Mouse (Mus musculus): ENCODE measurements at regions not wholly inside any gene's neighbourhood (a gene's known extent, or its start where the extent isn't known, plus 50 kb on each side); places are given as distances from the start of the nearest gene placed in this dataset.
A peak's percentile ranks its signal among the peaks of the same experiment; 100 is the strongest.

DNA sequence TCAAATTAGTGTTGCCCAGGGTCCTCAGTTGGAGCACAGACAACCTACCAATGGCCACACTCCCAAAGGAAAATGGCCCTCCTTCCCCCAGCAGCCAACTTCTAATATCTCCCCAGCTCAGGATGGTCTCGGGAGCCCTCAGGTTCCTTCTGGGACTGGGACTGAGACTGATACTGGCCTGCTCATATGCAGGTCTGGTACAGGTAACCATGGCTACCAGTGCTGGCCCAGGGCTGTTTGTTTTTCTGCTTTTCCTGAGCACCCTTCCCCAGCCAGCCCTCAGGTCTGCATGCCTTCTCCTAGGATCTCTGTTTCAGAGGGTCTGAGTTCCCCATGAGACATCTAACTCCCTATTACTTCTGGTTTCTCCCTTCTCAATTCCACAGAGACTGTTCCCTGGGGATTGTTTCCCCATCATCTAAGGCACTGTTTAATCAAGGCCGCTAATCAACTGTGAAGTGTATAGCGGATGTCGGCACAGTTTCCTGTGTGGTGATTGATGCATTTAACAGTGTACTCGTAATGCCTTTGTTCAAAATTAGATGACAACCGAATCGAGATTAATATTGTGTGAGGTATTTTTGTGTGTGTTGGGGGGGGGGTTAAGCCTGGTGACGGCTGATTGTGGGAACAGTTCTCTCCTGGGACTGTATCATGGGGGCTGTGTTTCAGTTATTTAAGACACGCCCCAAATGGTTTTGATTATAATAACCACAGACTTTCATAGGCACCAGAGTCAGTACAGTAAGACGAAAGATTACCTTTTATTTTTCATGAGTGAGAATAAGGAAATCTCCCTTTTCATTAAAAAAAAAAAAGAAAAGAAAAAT, 120.8 kb upstream of the Lmcd1 start:
- WGBS = 63% methylated on average over 10 of the region's 10 CpGs
- H3K27ac ChIP-seq (ENCODE audit: low read length) = no peak overlapping the region
- ATAC-seq = no peak
- no peaks in the 10 kb centered on the region for H3K9me3 ChIP-seq (replicated peaks; ENCODE audit: control insufficient read depth, low read length, poor library complexity, severe bottlenecking)
- no peak overlapping the region for H3K4me3 ChIP-seq (ENCODE audit: low read depth, low read length)
- H3K36me3 ChIP-seq (ENCODE audit: control insufficient read depth, insufficient read depth, low read length) = no peaks in the 10 kb centered on the region
- no peaks in the 10 kb centered on the region for H3K4me1 ChIP-seq (ENCODE audit: control insufficient read depth, insufficient read depth, low read length)
- H3K9ac ChIP-seq (ENCODE audit: low read depth, low read length) = no peak overlapping the region
- no peak overlapping the region for H3K4me2 ChIP-seq (ENCODE audit: low read length)
- no peaks in the 10 kb centered on the region for H3K27me3 ChIP-seq (ENCODE audit: control insufficient read depth, insufficient read depth, low read depth, low read length)

DNA sequence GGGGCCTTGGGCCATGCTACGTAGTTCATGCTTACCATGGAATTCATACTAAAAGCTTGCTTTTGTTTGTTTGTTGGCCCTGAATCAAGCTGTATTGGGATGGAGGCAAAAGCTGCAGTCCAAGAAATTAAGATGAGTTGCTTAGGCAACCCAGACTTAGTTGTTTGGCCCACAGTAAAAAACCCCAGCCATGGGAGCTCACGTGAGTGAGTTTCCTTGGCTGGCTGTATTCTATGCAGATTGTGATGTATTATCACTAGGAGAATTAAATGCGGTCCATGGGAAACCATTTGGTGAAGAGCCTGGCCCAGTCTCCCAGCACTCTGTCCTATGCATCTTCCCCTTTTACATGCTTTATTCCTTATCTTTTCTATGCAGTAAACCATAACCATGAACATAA, 106.1 kb upstream of the Lmcd1 start:
- ATAC-seq = no peak
- no peaks in the 10 kb centered on the region for H3K9me3 ChIP-seq (replicated peaks; ENCODE audit: control insufficient read depth, low read length, poor library complexity, severe bottlenecking)
- no peaks in the 10 kb centered on the region for H3K4me1 ChIP-seq (ENCODE audit: control insufficient read depth, insufficient read depth, low read length)
- WGBS = 73% methylated on average over 3 of the region's 3 CpGs
- H3K36me3 ChIP-seq (ENCODE audit: control insufficient read depth, insufficient read depth, low read length) = no peaks in the 10 kb centered on the region
- no peaks in the 10 kb centered on the region for H3K27me3 ChIP-seq (ENCODE audit: control insufficient read depth, insufficient read depth, low read depth, low read length)
- H3K27ac ChIP-seq (ENCODE audit: low read length) = no peak overlapping the region
- no peak overlapping the region for H3K9ac ChIP-seq (ENCODE audit: low read depth, low read length)
- H3K4me3 ChIP-seq (ENCODE audit: low read depth, low read length) = no peak overlapping the region
- H3K4me2 ChIP-seq (ENCODE audit: low read length) = no peak overlapping the region

DNA sequence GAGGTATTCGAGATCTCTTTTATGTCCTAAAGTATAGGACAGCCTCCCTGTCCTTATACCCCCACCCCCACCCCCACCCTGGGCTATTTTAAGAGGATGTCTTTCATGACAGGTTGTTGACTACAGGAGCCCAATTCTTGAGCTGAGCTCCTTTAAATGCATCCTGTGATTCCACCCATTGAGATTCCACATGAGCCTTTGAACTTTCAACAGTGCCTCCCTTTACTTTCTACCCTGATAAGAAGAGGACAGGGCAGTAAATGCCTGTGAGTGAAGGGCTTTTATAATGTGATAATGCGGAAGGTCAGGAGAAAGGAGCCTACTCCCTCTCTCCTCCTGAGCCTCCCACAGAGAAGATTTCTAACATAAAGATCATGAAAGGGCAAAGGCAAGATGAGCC, 97.2 kb upstream of the Lmcd1 start:
- no peaks in the 10 kb centered on the region for H3K9me3 ChIP-seq (replicated peaks; ENCODE audit: control insufficient read depth, low read length, poor library complexity, severe bottlenecking)
- H3K27ac ChIP-seq (ENCODE audit: low read length) = no peak overlapping the region
- no peak overlapping the region for H3K4me2 ChIP-seq (ENCODE audit: low read length)
- H3K4me1 ChIP-seq (ENCODE audit: control insufficient read depth, insufficient read depth, low read length) = no peaks in the 10 kb centered on the region
- ATAC-seq = peak; percentile 60; the same call in 1 of the 2 replicates
- H3K9ac ChIP-seq (ENCODE audit: low read depth, low read length) = no peak overlapping the region
- H3K27me3 ChIP-seq (ENCODE audit: control insufficient read depth, insufficient read depth, low read depth, low read length) = no peaks in the 10 kb centered on the region
- WGBS = 16% methylated on average over 2 of the region's 2 CpGs
- no peaks in the 10 kb centered on the region for H3K36me3 ChIP-seq (ENCODE audit: control insufficient read depth, insufficient read depth, low read length)
- no peak overlapping the region for H3K4me3 ChIP-seq (ENCODE audit: low read depth, low read length)

DNA sequence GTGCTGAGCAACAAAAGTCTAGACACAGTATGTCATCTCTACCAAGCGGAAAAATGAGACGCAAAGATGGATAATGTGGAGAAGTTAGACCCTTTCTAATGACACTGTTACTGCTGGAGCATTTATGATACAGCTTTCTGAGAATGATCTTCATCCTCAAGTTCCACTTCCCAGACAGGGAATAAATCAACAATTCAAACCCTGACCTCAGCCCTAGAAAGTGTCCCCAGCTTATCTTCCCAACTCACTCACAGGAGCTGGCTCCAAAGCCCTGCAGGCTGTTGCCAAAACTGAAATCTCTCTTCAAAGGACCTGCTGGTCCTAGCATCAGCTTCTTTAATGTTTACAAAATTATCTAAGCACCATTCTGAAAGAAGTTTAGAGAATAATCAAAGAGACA, 85.9 kb upstream of the Lmcd1 start:
- Histone ChIP-seq H3K36me3 (ENCODE audit: control insufficient read depth, insufficient read depth, low read length) (no peaks in the 10 kb centered on the region), H3K27me3 (ENCODE audit: control insufficient read depth, insufficient read depth, low read depth, low read length) (no peaks in the 10 kb centered on the region), H3K27ac (ENCODE audit: low read length) (no peak overlapping the region), H3K9me3 (replicated peaks; ENCODE audit: control insufficient read depth, low read length, poor library complexity, severe bottlenecking) (no peaks in the 10 kb centered on the region), H3K4me1 (ENCODE audit: control insufficient read depth, insufficient read depth, low read length) (0 out of 2 replicates have a peak, but pooled peaks cover 2% of the 10 kb centered on the region), H3K4me3 (ENCODE audit: low read depth, low read length) (no peak overlapping the region), H3K9ac (ENCODE audit: low read depth, low read length) (no peak overlapping the region), H3K4me2 (ENCODE audit: low read length) (no peak overlapping the region)
- WGBS = 94% methylated on average over 2 of the region's 2 CpGs
- ATAC-seq = no peak

DNA sequence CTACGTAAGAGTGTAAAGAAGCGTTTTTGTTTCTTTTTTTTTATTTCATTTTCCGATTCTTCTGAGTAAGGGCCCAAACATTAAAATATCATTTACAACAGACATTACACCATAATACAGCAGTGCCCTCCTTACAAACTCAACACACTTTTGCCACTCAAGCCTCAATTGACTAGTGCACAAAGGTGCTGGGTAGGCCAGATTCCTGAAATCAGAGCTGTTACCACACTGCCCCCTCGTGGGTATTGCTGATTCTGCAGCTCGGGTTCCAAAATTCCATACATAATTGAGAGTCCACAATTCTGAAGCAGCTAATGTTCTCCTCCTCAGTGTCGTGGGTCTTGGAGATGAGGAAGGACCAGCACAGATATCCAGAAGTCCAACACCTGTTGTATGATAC, 82.5 kb upstream of the Lmcd1 start:
- no peak overlapping the region for H3K27ac ChIP-seq (ENCODE audit: low read length)
- ATAC-seq = peak; percentile 76; the same call in 1 of the 2 replicates
- no peaks in the 10 kb centered on the region for H3K36me3 ChIP-seq (ENCODE audit: control insufficient read depth, insufficient read depth, low read length)

DNA sequence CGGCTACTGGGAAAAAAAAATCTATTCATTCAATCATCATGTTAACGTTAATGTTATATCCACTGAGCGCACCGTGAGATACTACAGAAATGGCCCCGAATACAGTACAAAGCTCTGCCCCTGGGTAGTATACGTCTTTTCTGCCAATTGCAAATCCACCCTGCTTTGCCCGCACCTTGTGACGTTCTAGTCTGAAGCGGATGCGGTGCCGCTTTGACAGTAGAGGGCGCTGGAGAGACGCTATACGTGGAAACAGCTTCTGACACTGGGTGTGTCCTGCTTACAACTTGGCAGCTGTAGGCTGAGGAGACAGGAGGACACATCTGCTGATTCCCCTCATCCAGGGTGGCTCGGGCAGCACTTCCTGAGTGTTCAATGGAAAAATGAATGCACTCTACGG, 76.1 kb upstream of the Lmcd1 start:
- Histone ChIP-seq H3K4me3 (ENCODE audit: low read depth, low read length) (peak overlapping the region; percentile 15), H3K9ac (ENCODE audit: low read depth, low read length) (0 out of 2 replicates have a peak overlapping the region, but pooled peaks have one; percentile 44), H3K4me1 (ENCODE audit: control insufficient read depth, insufficient read depth, low read length) (no peaks in the 10 kb centered on the region), H3K36me3 (ENCODE audit: control insufficient read depth, insufficient read depth, low read length) (no peaks in the 10 kb centered on the region), H3K27ac (ENCODE audit: low read length) (no peak overlapping the region), H3K9me3 (replicated peaks; ENCODE audit: control insufficient read depth, low read length, poor library complexity, severe bottlenecking) (no peaks in the 10 kb centered on the region), H3K4me2 (ENCODE audit: low read length) (peak overlapping the region; percentile 53), H3K27me3 (ENCODE audit: control insufficient read depth, insufficient read depth, low read depth, low read length) (no peaks in the 10 kb centered on the region)
- peak; percentile 80 for ATAC-seq
- 9% methylated on average over 16 of the region's 16 CpGs for WGBS

More for the DNA sequence above, 82.5 kb upstream of the Lmcd1 start:
- Histone ChIP-seq H3K9ac (ENCODE audit: low read depth, low read length) (no peak overlapping the region), H3K27me3 (ENCODE audit: control insufficient read depth, insufficient read depth, low read depth, low read length) (no peaks in the 10 kb centered on the region), H3K9me3 (replicated peaks; ENCODE audit: control insufficient read depth, low read length, poor library complexity, severe bottlenecking) (no peaks in the 10 kb centered on the region), H3K4me3 (ENCODE audit: low read depth, low read length) (no peak overlapping the region), H3K4me1 (ENCODE audit: control insufficient read depth, insufficient read depth, low read length) (0 out of 2 replicates have a peak, but pooled peaks cover 2% of the 10 kb centered on the region), H3K4me2 (ENCODE audit: low read length) (no peak overlapping the region)
- 39% methylated on average over 6 of the region's 6 CpGs for WGBS

- H3K4me2 ChIP-seq (ENCODE audit: low read length) = no peak overlapping the region
- H3K27ac ChIP-seq (ENCODE audit: low read length) = no peak overlapping the region
- H3K4me3 ChIP-seq (ENCODE audit: low read depth, low read length) = no peak overlapping the region
- H3K4me1 ChIP-seq (ENCODE audit: control insufficient read depth, insufficient read depth, low read length) = no peaks in the 10 kb centered on the region
- ATAC-seq = no peak
- H3K27me3 ChIP-seq (ENCODE audit: control insufficient read depth, insufficient read depth, low read depth, low read length) = no peaks in the 10 kb centered on the region
- H3K9ac ChIP-seq (ENCODE audit: low read depth, low read length) = no peak overlapping the region
- H3K9me3 ChIP-seq (replicated peaks; ENCODE audit: control insufficient read depth, low read length, poor library complexity, severe bottlenecking) = no peaks in the 10 kb centered on the region
- WGBS = 75% methylated on average over 4 of the region's 4 CpGs
- no peaks in the 10 kb centered on the region for H3K36me3 ChIP-seq (ENCODE audit: control insufficient read depth, insufficient read depth, low read length)
Measured at GRCm38 (mm10) chr6:112199241-112199640, 74.3 kb upstream of the Lmcd1 start.

DNA sequence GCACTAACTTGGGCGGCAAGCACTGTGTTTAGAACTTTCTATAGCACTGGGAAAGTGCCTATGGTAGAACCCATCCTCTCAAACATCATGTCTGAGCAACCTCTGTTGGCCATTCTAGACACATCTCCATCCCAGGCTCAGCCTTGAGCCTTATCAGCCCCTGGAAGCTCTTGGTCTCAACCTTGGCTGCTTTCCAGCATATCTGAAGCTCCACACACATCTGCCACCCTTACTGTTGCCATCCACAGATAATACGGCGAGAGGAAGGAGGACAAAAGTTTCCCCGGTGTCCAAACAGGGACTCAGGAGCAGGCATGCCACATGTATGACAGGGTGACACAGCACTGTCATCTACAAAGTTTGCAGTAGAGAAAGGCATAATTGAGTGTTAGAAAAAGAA, 71.4 kb upstream of the Lmcd1 start:
- H3K27me3 ChIP-seq (ENCODE audit: control insufficient read depth, insufficient read depth, low read depth, low read length) = no peaks in the 10 kb centered on the region
- no peak for ATAC-seq
- 87% methylated on average over 4 of the region's 4 CpGs for WGBS
- H3K4me1 ChIP-seq (ENCODE audit: control insufficient read depth, insufficient read depth, low read length) = no peaks in the 10 kb centered on the region
- no peak overlapping the region for H3K4me3 ChIP-seq (ENCODE audit: low read depth, low read length)
- H3K36me3 ChIP-seq (ENCODE audit: control insufficient read depth, insufficient read depth, low read length) = no peaks in the 10 kb centered on the region
- H3K9ac ChIP-seq (ENCODE audit: low read depth, low read length) = no peak overlapping the region
- H3K27ac ChIP-seq (ENCODE audit: low read length) = no peak overlapping the region
- no peaks in the 10 kb centered on the region for H3K9me3 ChIP-seq (replicated peaks; ENCODE audit: control insufficient read depth, low read length, poor library complexity, severe bottlenecking)
- no peak overlapping the region for H3K4me2 ChIP-seq (ENCODE audit: low read length)

DNA sequence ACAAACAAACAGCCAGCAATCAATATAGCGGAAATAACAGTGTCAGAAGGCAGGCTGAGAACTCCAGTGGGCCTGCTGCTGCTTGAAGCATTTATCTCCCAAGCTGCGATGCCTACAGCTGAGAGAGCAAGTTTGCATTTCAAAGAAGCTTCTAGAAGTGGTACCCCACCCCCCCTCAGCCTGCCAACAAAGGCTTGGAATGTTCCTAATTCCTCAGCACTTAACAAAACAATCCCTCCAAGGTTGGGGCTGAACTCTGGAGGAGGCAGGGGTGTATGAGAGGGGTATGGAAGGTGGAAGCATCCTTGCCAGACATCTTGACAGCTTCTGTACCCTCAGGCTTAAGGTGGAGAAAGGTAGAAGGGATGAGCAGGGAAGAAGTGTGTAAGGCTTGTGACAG, 70.2 kb upstream of the Lmcd1 start:
- Histone ChIP-seq H3K36me3 (ENCODE audit: control insufficient read depth, insufficient read depth, low read length) (no peaks in the 10 kb centered on the region), H3K4me2 (ENCODE audit: low read length) (no peak overlapping the region), H3K4me1 (ENCODE audit: control insufficient read depth, insufficient read depth, low read length) (no peaks in the 10 kb centered on the region), H3K27me3 (ENCODE audit: control insufficient read depth, insufficient read depth, low read depth, low read length) (no peaks in the 10 kb centered on the region), H3K9me3 (replicated peaks; ENCODE audit: control insufficient read depth, low read length, poor library complexity, severe bottlenecking) (no peaks in the 10 kb centered on the region), H3K9ac (ENCODE audit: low read depth, low read length) (no peak overlapping the region), H3K27ac (ENCODE audit: low read length) (no peak overlapping the region), H3K4me3 (ENCODE audit: low read depth, low read length) (no peak overlapping the region)
- WGBS = 21% methylated on average over 2 of the region's 2 CpGs
- ATAC-seq = no peak

Measured in midbrain, embryonic 16.5 days (tissue).